Mouse (Mus musculus) heart, embryonic 11.5 days (tissue): ENCODE measurements around the gene Pld1. TPM values are rescaled to one million over a fixed set of nuclear protein-coding genes. Genes with fewer than 3 reads are reported as not detected.

Source experiments
- ATAC-seq: fragments of 200-750 bp; cut with Nextera tagmentation; replicated peaks from 2 replicates; pipeline ENCODE4 v1.8.0; 2017; ENCODE audit warnings: moderate library complexity; ENCODE audit not compliant: insufficient number of reproducible peaks, low FRiP score, low TSS enrichment
- H3K27ac ChIP-seq: fragments of 300-500 bp; sonication (generic); 2 replicates; pipeline ENCODE4 v1.5.1; 2014; ENCODE audit warnings: mild to moderate bottlenecking, low read depth, low read length
- H3K27me3 ChIP-seq: fragments of 300-500 bp; sonication (generic); 2 replicates; pipeline ENCODE4 v1.6.1; 2014; ENCODE audit warnings: mild to moderate bottlenecking, low read length, mixed read lengths; ENCODE audit not compliant: control insufficient read depth, insufficient read depth
- H3K36me3 ChIP-seq: fragments of 300-500 bp; sonication (generic); 2 replicates; pipeline ENCODE4 v1.6.1; 2014; ENCODE audit warnings: mild to moderate bottlenecking, low read length, moderate library complexity, mixed read lengths; ENCODE audit not compliant: control insufficient read depth, insufficient read depth
- H3K4me1 ChIP-seq: fragments of 300-500 bp; sonication (generic); 2 replicates; pipeline ENCODE4 v1.6.1; 2014; ENCODE audit warnings: low read length; ENCODE audit not compliant: control insufficient read depth, insufficient read depth
- H3K4me2 ChIP-seq: fragments of 300-500 bp; sonication (generic); 2 replicates; pipeline ENCODE4 v1.6.1; 2014; ENCODE audit warnings: mild to moderate bottlenecking, moderate library complexity
- H3K4me3 ChIP-seq: fragments of 300-500 bp; sonication (generic); 2 replicates; pipeline ENCODE4 v1.5.1; 2014; ENCODE audit warnings: low read depth, low read length
- H3K9ac ChIP-seq: fragments of 300-500 bp; sonication (generic); 2 replicates; pipeline ENCODE4 v1.6.1; 2014; ENCODE audit warnings: mild to moderate bottlenecking, low read depth, low read length, moderate library complexity
- H3K9me3 ChIP-seq: fragments of 300-500 bp; sonication (generic); replicated peaks from 2 replicates; pipeline ENCODE4 v1.6.1; 2016; ENCODE audit warnings: low read length; ENCODE audit not compliant: control insufficient read depth
- WGBS: fragments of 180-500 bp; shearing (Covaris S2); extraction: QIAGEN DNeasy Blood & Tissue Kit; methylation state at CpG from one replicate; pipeline ENCODE4 v1.1.7; 2014; ENCODE audit not compliant: insufficient replicate concordance; 5-methylcytosine and 5-hydroxymethylcytosine counted together
- polyA plus RNA-seq: library from polyadenylated mRNA; unstranded; fragments of >200 nt; fragmentation: Nextera tagmentation; extraction: Ambion mirVana; gene quantifications from 2 replicates; pipeline ENCODE4 v1.2.1, GENCODE M21; 2014

The Pld1 gene
- polyA plus RNA-seq, 1 experiment from 2014 or later: 5.9 TPM

DNA sequence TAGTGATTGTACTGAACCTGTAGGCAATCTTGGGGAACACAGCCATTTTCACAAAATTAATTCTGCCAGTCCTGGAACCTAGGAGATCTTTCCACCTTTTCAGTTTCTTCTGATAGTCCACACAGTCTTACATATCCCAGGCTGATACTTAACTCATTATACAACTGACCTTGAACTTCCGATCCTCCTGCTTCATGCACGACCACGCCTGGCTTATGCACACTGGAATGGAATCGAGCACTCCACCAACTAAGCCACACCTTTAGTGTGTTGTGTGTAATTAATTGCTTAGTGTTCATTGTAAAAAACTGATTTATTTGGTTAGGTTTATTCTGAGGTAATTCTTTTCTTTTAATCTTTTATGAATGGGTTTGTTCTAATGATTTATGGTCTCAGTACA is 122.2 kb downstream of the Pld1 start:
- WGBS: 90% methylated on average over 4 of the region's 4 CpGs
- no peaks in the 10 kb centered on the region for H3K27me3 ChIP-seq
- no peak for ATAC-seq
- H3K4me1 ChIP-seq: no peaks in the 10 kb centered on the region
- no peak overlapping the region for H3K4me2 ChIP-seq
- no peak overlapping the region for H3K9ac ChIP-seq
- H3K9me3 ChIP-seq: no peaks in the 10 kb centered on the region
- no peak overlapping the region for H3K27ac ChIP-seq
- H3K36me3 ChIP-seq: no peaks in the 10 kb centered on the region
- H3K4me3 ChIP-seq: no peak overlapping the region

GRCm38 (mm10) chr3:28061155-28061554 is 122.7 kb downstream of the Pld1 start:
- no peaks in the 10 kb centered on the region for H3K27me3 ChIP-seq
- no peak overlapping the region for H3K9ac ChIP-seq
- H3K9me3 ChIP-seq: no peaks in the 10 kb centered on the region
- H3K4me3 ChIP-seq: no peak overlapping the region
- no peaks in the 10 kb centered on the region for H3K4me1 ChIP-seq
- H3K4me2 ChIP-seq: no peak overlapping the region
- no peak overlapping the region for H3K27ac ChIP-seq
- no peak for ATAC-seq
- H3K36me3 ChIP-seq: no peaks in the 10 kb centered on the region

GRCm38 (mm10) chr3:28079211-28079610 is 140.7 kb downstream of the Pld1 start:
- H3K4me2 ChIP-seq: no peak overlapping the region
- 80% methylated on average over 3 of the region's 3 CpGs for WGBS
- no peak overlapping the region for H3K27ac ChIP-seq
- ATAC-seq: no peak
- no peak overlapping the region for H3K4me3 ChIP-seq
- no peaks in the 10 kb centered on the region for H3K9me3 ChIP-seq
- H3K9ac ChIP-seq: no peak overlapping the region
- peaks cover 3% of the 10 kb centered on the region; the same call in 1 of the 2 replicates for H3K36me3 ChIP-seq
- no peaks in the 10 kb centered on the region for H3K4me1 ChIP-seq
- no peaks in the 10 kb centered on the region for H3K27me3 ChIP-seq

DNA sequence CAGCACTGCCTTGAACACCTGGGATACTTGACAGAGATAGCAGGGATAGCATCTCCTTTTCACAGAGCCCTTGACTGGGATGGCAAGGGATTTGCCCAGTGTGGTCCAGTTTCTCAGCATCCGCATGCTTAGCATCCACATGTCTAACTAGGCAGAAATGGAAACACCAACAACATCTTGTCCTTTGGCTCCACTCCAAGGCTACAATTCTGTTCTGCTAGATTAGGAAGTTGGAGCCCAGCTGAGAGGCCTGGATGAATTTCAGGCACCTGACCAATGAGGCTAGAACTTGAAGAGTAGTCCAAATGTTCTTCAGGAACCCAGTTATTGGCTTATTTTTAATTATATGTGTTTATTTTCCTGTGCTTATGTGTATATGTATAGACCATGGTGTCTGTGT is 141.6 kb downstream of the Pld1 start:
- 87% methylated on average over 1 of the region's 1 CpGs for WGBS
- no peak for ATAC-seq

DNA sequence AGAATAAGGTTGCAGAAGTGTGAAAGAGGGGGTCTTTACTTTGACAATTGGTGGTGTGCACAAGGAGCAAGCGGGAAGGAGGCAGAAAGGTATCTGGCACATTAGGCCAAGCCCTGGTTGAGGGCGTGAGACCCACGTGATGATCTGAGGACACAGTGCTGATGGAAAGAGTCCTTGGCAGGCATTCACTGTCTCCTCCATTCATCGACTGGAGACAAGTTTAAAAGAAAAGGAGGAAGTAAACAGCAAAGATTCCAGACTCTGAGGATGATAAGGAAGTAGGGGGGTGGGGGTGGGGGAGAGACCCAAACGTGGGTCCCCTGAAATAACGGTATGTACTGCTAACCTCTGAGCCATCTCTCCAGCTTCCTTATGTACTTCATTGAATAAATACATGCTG is 142.5 kb downstream of the Pld1 start:
- Histone ChIP-seq H3K36me3 (peaks cover 3% of the 10 kb centered on the region; the same call in 1 of the 2 replicates), H3K4me1 (no peaks in the 10 kb centered on the region), H3K4me3 (no peak overlapping the region), H3K27ac (no peak overlapping the region), H3K9me3 (no peaks in the 10 kb centered on the region), H3K4me2 (no peak overlapping the region), H3K27me3 (no peaks in the 10 kb centered on the region), H3K9ac (no peak overlapping the region)
- no peak for ATAC-seq
- WGBS: 47% methylated on average over 6 of the region's 6 CpGs

More for the DNA sequence above, 141.6 kb downstream of the Pld1 start:
- H3K4me2 ChIP-seq: no peak overlapping the region
- H3K9ac ChIP-seq: no peak overlapping the region
- H3K4me1 ChIP-seq: no peaks in the 10 kb centered on the region
- H3K27ac ChIP-seq: no peak overlapping the region
- no peak overlapping the region for H3K4me3 ChIP-seq
- H3K9me3 ChIP-seq: no peaks in the 10 kb centered on the region
- H3K36me3 ChIP-seq: peaks cover 3% of the 10 kb centered on the region; the same call in 1 of the 2 replicates
- no peaks in the 10 kb centered on the region for H3K27me3 ChIP-seq

- Histone ChIP-seq H3K27ac (no peak overlapping the region), H3K4me1 (no peaks in the 10 kb centered on the region), H3K9ac (no peak overlapping the region), H3K4me3 (no peak overlapping the region), H3K9me3 (no peaks in the 10 kb centered on the region), H3K27me3 (no peaks in the 10 kb centered on the region), H3K36me3 (no peaks in the 10 kb centered on the region), H3K4me2 (no peak overlapping the region)
- ATAC-seq: no peak
- 15% methylated on average over 3 of the region's 3 CpGs for WGBS
Observed at GRCm38 (mm10) chr3:28083218-28083617, 144.7 kb downstream of the Pld1 start.

- H3K9me3 ChIP-seq: no peaks in the 10 kb centered on the region
- WGBS: 74% methylated on average over 2 of the region's 2 CpGs
Observed at GRCm38 (mm10) chr3:28084281-28084680, 145.8 kb downstream of the Pld1 start.

DNA sequence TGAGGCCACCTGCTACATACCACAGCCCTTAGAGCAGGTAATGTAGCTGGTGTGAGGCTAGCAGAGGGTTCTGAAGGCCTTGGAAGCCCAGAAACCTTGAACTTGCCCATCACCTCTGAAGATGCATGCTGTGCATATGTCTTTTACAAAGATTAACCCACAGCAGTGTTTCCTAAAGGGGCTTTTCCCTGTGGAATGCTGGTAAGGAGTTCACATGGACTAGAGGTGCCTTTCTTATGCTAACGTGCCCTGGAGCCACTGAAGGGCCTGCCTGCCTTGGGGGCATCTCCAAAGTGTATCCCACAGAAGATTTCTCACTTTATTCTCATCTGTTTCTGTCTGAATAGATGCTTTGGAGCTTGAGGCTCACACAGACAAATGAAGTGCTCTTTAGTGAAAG is 152.8 kb downstream of the Pld1 start:
- Histone ChIP-seq H3K4me1 (peaks cover 15% of the 10 kb centered on the region), H3K27ac (no peak overlapping the region), H3K4me2 (no peak overlapping the region), H3K36me3 (0 out of 2 replicates have a peak, but pooled peaks cover 4% of the 10 kb centered on the region), H3K9ac (no peak overlapping the region), H3K4me3 (no peak overlapping the region), H3K9me3 (no peaks in the 10 kb centered on the region), H3K27me3 (no peaks in the 10 kb centered on the region)
- no peak for ATAC-seq
- 43% methylated on average over 1 of the region's 1 CpGs for WGBS

More at GRCm38 (mm10) chr3:28084281-28084680, 145.8 kb downstream of the Pld1 start:
- no peaks in the 10 kb centered on the region for H3K36me3 ChIP-seq
- H3K27ac ChIP-seq: no peak overlapping the region
- no peaks in the 10 kb centered on the region for H3K27me3 ChIP-seq
- no peak overlapping the region for H3K4me3 ChIP-seq
- H3K4me1 ChIP-seq: no peaks in the 10 kb centered on the region
- no peak for ATAC-seq
- H3K4me2 ChIP-seq: no peak overlapping the region
- no peak overlapping the region for H3K9ac ChIP-seq

- H3K27ac ChIP-seq: no peak overlapping the region; the same call in 1 of the 2 replicates
- H3K9ac ChIP-seq: no peak overlapping the region
- ATAC-seq: no peak
- no peaks in the 10 kb centered on the region for H3K27me3 ChIP-seq
- H3K4me3 ChIP-seq: no peak overlapping the region
- 0 out of 2 replicates have a peak, but pooled peaks cover 4% of the 10 kb centered on the region for H3K36me3 ChIP-seq
- H3K4me2 ChIP-seq: no peak overlapping the region
- H3K9me3 ChIP-seq: no peaks in the 10 kb centered on the region
- peaks cover 15% of the 10 kb centered on the region for H3K4me1 ChIP-seq
- WGBS: 27% methylated on average over 2 of the region's 2 CpGs
Observed at GRCm38 (mm10) chr3:28091741-28092140, 153.2 kb downstream of the Pld1 start.
